Mouse (Mus musculus) forebrain, embryonic 10.5 days (tissue): Measurements from ENCODE around the gene Lep. TPM values are rescaled to one million over a fixed set of nuclear protein-coding genes. Genes with fewer than 3 reads are reported as not detected.

ENCODE experiments used
- DNase-seq: peaks from one replicate; pipeline ENCODE4 v3.0.0-alpha.2; 2017; ENCODE audit warnings: low spot score; ENCODE audit errors: extremely low spot score
- H3K27ac ChIP-seq: fragments of 300-500 bp; sonication (generic); 2 replicates; pipeline ENCODE4 v1.5.1; 2016; ENCODE audit warnings: mild to moderate bottlenecking
- H3K27me3 ChIP-seq: fragments of 300-500 bp; sonication (generic); 2 replicates; pipeline ENCODE4 v1.6.1; 2016; ENCODE audit warnings: mild to moderate bottlenecking; ENCODE audit not compliant: poor library complexity, severe bottlenecking
- H3K36me3 ChIP-seq: fragments of 300-500 bp; sonication (generic); replicated peaks from 2 replicates; pipeline ENCODE4 v1.6.1; 2016; ENCODE audit warnings: mild to moderate bottlenecking, moderate library complexity
- H3K4me1 ChIP-seq: fragments of 300-500 bp; sonication (generic); 2 replicates; pipeline ENCODE4 v1.6.1; 2016
- H3K4me3 ChIP-seq: fragments of 300-500 bp; sonication (generic); 2 replicates; pipeline ENCODE4 v1.5.1; 2016; ENCODE audit warnings: mild to moderate bottlenecking, moderate library complexity
- H3K9me3 ChIP-seq: fragments of 300-500 bp; sonication (generic); 2 replicates; pipeline ENCODE4 v1.6.1; 2016; ENCODE audit warnings: mild to moderate bottlenecking, moderate library complexity
- WGBS: fragments of 180-500 bp; shearing (Covaris S2); methylation state at CpG from one replicate; pipeline ENCODE4 v1.1.7; 2016; 5-methylcytosine and 5-hydroxymethylcytosine counted together
- polyA plus RNA-seq: library from polyadenylated mRNA; unstranded; fragments of >200 nt; fragmentation: Nextera tagmentation; extraction: Ambion mirVana; gene quantifications from 2 replicates; pipeline ENCODE4 v1.2.1, GENCODE M21; 2016

Lep gene
- polyA plus RNA-seq, 1 experiment from 2014 or later = not detected

- no peaks in the 10 kb centered on the region for H3K4me1 ChIP-seq
- H3K4me3 ChIP-seq = no peak overlapping the region
- 89% methylated on average over 7 of the region's 7 CpGs for WGBS
- H3K27ac ChIP-seq = no peak overlapping the region
- DNase-seq = no peak
- no peaks in the 10 kb centered on the region for H3K27me3 ChIP-seq
- no peaks in the 10 kb centered on the region for H3K9me3 ChIP-seq
- H3K36me3 ChIP-seq = no peaks in the 10 kb centered on the region
Measured at GRCm38 (mm10) chr6:29056377-29056776, 3.6 kb upstream of the Lep start.

- 91% methylated on average over 8 of the region's 8 CpGs for WGBS
- no peaks in the 10 kb centered on the region for H3K4me1 ChIP-seq
- no peaks in the 10 kb centered on the region for H3K36me3 ChIP-seq
- DNase-seq = no peak
- H3K27ac ChIP-seq = no peak overlapping the region
- H3K9me3 ChIP-seq = no peaks in the 10 kb centered on the region
- H3K4me3 ChIP-seq = no peak overlapping the region
- no peaks in the 10 kb centered on the region for H3K27me3 ChIP-seq
Measured at GRCm38 (mm10) chr6:29066389-29066790, 6.4 kb downstream of the Lep start.

GRCm38 (mm10) chr6:29072258-29072657 lies 12.2 kb downstream of the Lep start:
- no peaks in the 10 kb centered on the region for H3K4me1 ChIP-seq
- 89% methylated on average over 4 of the region's 4 CpGs for WGBS

GRCm38 (mm10) chr6:29073462-29074132 lies 13.6 kb downstream of the Lep start:
- 76% methylated on average over 11 of the region's 11 CpGs for WGBS
- no peak overlapping the region for H3K4me3 ChIP-seq
- no peaks in the 10 kb centered on the region for H3K27me3 ChIP-seq
- DNase-seq = no peak
- no peaks in the 10 kb centered on the region for H3K9me3 ChIP-seq
- H3K36me3 ChIP-seq = no peaks in the 10 kb centered on the region
- H3K4me1 ChIP-seq = no peaks in the 10 kb centered on the region
- H3K27ac ChIP-seq = no peak overlapping the region

More at GRCm38 (mm10) chr6:29072258-29072657, 12.2 kb downstream of the Lep start:
- H3K27ac ChIP-seq = no peak overlapping the region
- no peaks in the 10 kb centered on the region for H3K36me3 ChIP-seq
- no peak for DNase-seq
- no peaks in the 10 kb centered on the region for H3K9me3 ChIP-seq
- H3K27me3 ChIP-seq = no peaks in the 10 kb centered on the region
- no peak overlapping the region for H3K4me3 ChIP-seq

GRCm38 (mm10) chr6:29074133-29074469 lies 14.1 kb downstream of the Lep start:
- no peaks in the 10 kb centered on the region for H3K9me3 ChIP-seq
- DNase-seq = no peak
- H3K27ac ChIP-seq = no peak overlapping the region
- H3K4me3 ChIP-seq = no peak overlapping the region
- H3K36me3 ChIP-seq = no peaks in the 10 kb centered on the region
- H3K27me3 ChIP-seq = no peaks in the 10 kb centered on the region
- H3K4me1 ChIP-seq = no peaks in the 10 kb centered on the region

- Histone ChIP-seq H3K27me3 (no peaks in the 10 kb centered on the region), H3K27ac (no peak overlapping the region), H3K36me3 (no peaks in the 10 kb centered on the region), H3K9me3 (no peaks in the 10 kb centered on the region), H3K4me1 (peaks cover 4% of the 10 kb centered on the region; the same call in 1 of the 2 replicates), H3K4me3 (no peak overlapping the region)
- DNase-seq = no peak
- WGBS = 82% methylated on average over 4 of the region's 4 CpGs
Measured at GRCm38 (mm10) chr6:29079291-29079690, 19.3 kb downstream of the Lep start.

- 88% methylated on average over 10 of the region's 10 CpGs for WGBS
- H3K36me3 ChIP-seq = no peaks in the 10 kb centered on the region
Measured at GRCm38 (mm10) chr6:29081826-29082363, 21.9 kb downstream of the Lep start.

GRCm38 (mm10) chr6:29082776-29083354 lies 22.8 kb downstream of the Lep start:
- no peak overlapping the region for H3K4me3 ChIP-seq
- H3K27me3 ChIP-seq = no peaks in the 10 kb centered on the region
- no peaks in the 10 kb centered on the region for H3K9me3 ChIP-seq
- H3K36me3 ChIP-seq = no peaks in the 10 kb centered on the region
- no peak overlapping the region for H3K27ac ChIP-seq
- no peak for DNase-seq
- 53% methylated on average over 9 of the region's 9 CpGs for WGBS
- peaks cover 9% of the 10 kb centered on the region; the same call in 1 of the 2 replicates for H3K4me1 ChIP-seq

More at GRCm38 (mm10) chr6:29081826-29082363, 21.9 kb downstream of the Lep start:
- H3K27me3 ChIP-seq = no peaks in the 10 kb centered on the region
- no peak overlapping the region for H3K4me3 ChIP-seq
- H3K9me3 ChIP-seq = no peaks in the 10 kb centered on the region
- H3K27ac ChIP-seq = no peak overlapping the region
- H3K4me1 ChIP-seq = peaks cover 9% of the 10 kb centered on the region; the same call in 1 of the 2 replicates
- no peak for DNase-seq

- H3K9me3 ChIP-seq = no peaks in the 10 kb centered on the region
- peaks cover 9% of the 10 kb centered on the region; the same call in 1 of the 2 replicates for H3K4me1 ChIP-seq
- H3K27me3 ChIP-seq = no peaks in the 10 kb centered on the region
- H3K36me3 ChIP-seq = no peaks in the 10 kb centered on the region
- WGBS = 67% methylated on average over 7 of the region's 7 CpGs
- H3K27ac ChIP-seq = no peak overlapping the region
- H3K4me3 ChIP-seq = no peak overlapping the region
- no peak for DNase-seq
Measured at GRCm38 (mm10) chr6:29084401-29084800, 24.4 kb downstream of the Lep start.

- WGBS = 82% methylated on average over 7 of the region's 7 CpGs
- no peaks in the 10 kb centered on the region for H3K27me3 ChIP-seq
- H3K36me3 ChIP-seq = no peaks in the 10 kb centered on the region
- H3K4me1 ChIP-seq = peaks cover 6% of the 10 kb centered on the region; the same call in 1 of the 2 replicates
- no peak overlapping the region for H3K4me3 ChIP-seq
- H3K9me3 ChIP-seq = peaks cover 6% of the 10 kb centered on the region
- H3K27ac ChIP-seq = no peak overlapping the region
- no peak for DNase-seq
Measured at GRCm38 (mm10) chr6:29087921-29088709, 28.1 kb downstream of the Lep start.

GRCm38 (mm10) chr6:29092234-29092633 lies 32.2 kb downstream of the Lep start:
- no peak overlapping the region for H3K27ac ChIP-seq
- peaks cover 14% of the 10 kb centered on the region for H3K9me3 ChIP-seq
- no peaks in the 10 kb centered on the region for H3K27me3 ChIP-seq
- H3K4me3 ChIP-seq = no peak overlapping the region
- H3K36me3 ChIP-seq = no peaks in the 10 kb centered on the region
- 83% methylated on average over 7 of the region's 7 CpGs for WGBS
- DNase-seq = no peak
- no peaks in the 10 kb centered on the region for H3K4me1 ChIP-seq

GRCm38 (mm10) chr6:29092904-29093303 lies 32.9 kb downstream of the Lep start:
- Histone ChIP-seq H3K4me3 (no peak overlapping the region), H3K9me3 (peaks cover 14% of the 10 kb centered on the region), H3K4me1 (no peaks in the 10 kb centered on the region), H3K36me3 (no peaks in the 10 kb centered on the region), H3K27ac (no peak overlapping the region), H3K27me3 (no peaks in the 10 kb centered on the region)
- no peak for DNase-seq
- 59% methylated on average over 11 of the region's 11 CpGs for WGBS
